Mouse (Mus musculus) kidney, adult 2 months (tissue): ENCODE data around the gene Epb41.

Experiments
- CTCF ChIP-seq: fragments of 200-500 bp; conservative IDR thresholded peaks from 2 replicates; pipeline ENCODE4 v1.5.1; 2011; ENCODE audit warnings: low read depth, mild to moderate bottlenecking, control low read depth, low read length, moderate library complexity, mixed read lengths; ENCODE audit not compliant: insufficient read depth, insufficient read length
- POLR2A ChIP-seq: fragments of 200-500 bp; IDR thresholded peaks from one replicate; pipeline ENCODE4 v1.6.1; 2011; ENCODE audit warnings: low read depth, low read length, control low read depth

DNA sequence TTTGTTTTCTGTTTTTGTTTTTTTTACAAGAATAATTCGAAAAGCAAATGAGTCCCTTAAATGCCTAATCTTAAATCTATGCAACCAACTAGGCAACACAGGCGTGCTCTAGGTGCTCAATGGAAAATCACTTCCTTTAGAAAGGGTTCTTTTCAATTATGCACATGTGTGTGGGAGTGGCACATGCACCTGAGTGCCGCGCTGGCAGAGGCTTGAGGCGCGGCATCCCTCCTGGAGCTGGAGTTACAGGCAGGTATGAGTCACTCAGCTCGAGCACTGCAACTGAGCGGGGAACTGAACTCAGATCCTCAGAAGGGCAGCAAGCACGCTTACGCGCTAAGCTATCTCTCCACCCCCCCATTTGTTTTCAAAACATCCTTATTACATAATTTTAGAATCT, 127.3 kb downstream of the Epb41 start:
- TF ChIP-seq CTCF: no peak
- TF ChIP-seq POLR2A: no peak
